Mouse (Mus musculus): Measurements from ENCODE around the gene Slc6a21. TPM values are rescaled to one million over a fixed set of nuclear protein-coding genes. Genes with fewer than 3 reads are reported as not detected.
"Not testable (repeated sequence)": the region's sequence is repeated elsewhere in the genome, so short reads cannot be mapped to it uniquely, and the experiment has no call there.

Slc6a21 gene
- total and polyA plus RNA-seq, 2 experiments from 2014 or later: not detected

DNA sequence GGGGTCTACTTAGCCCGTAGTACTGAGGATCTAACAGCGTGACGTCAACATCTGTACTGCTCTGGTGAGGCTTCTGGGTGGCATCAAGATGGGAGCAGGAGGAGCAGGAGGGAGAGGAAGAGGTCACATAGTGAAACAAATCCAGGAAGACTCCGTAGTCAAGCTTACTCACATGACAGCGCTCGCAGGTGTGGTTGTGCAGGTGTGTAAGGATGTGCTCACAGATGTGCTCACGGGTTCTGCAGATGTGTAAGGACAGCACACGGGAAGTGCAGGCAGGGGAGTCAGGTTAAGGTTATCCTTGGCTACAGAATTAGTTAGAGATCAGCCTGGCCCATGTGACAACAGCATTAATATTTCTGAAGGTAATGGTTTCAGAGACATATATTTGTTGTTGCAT lies 23.5 kb upstream of the Slc6a21 start:
- H3K4me2 ChIP-seq (ENCODE audit: low read depth, low read length): no peak overlapping the region

DNA sequence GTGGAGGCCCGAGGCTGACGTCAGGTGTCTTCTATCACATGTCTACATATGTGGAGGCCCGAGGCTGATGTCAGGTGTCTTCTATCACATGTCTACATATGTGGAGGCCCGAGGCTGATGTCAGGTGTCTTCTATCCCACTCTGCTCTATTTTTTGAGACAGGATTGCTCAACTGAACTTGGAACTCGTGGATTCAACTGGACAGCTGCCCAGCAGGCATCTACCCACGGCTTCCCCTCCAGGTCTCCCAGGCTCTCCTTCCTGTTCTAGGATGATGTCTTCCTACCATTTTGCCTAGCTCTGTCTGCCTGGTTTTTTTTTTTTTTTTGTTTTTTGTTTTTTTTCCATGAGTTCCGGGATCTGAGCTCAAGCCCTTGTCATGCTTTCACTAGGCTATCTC lies 21.5 kb upstream of the Slc6a21 start:
- H3K27ac ChIP-seq; H3K9me3 ChIP-seq (ENCODE audit: low read length); H3K27me3 ChIP-seq (ENCODE audit: insufficient read depth, low read length); DNase-seq (ENCODE audit: low spot score); H3K9ac ChIP-seq (replicated peaks; ENCODE audit: low read length); H3K4me1 ChIP-seq (ENCODE audit: insufficient read depth, low read length); H3K36me3 ChIP-seq (ENCODE audit: insufficient read depth, low read length); ATAC-seq; H3K4me2 ChIP-seq (ENCODE audit: low read depth, low read length); H3K4me3 ChIP-seq (ENCODE audit: low read length): not testable (repeated sequence)
- 75% methylated on average over 5 of the region's 7 CpGs for WGBS

More for the DNA sequence above, 23.5 kb upstream of the Slc6a21 start:
- Histone ChIP-seq H3K9me3 (ENCODE audit: low read length) (no peaks in the 10 kb centered on the region), H3K4me1 (ENCODE audit: insufficient read depth, low read length) (no peaks in the 10 kb centered on the region), H3K9ac (replicated peaks; ENCODE audit: low read length) (no peak overlapping the region), H3K4me3 (ENCODE audit: low read length) (no peak overlapping the region), H3K27ac (no peak overlapping the region), H3K27me3 (ENCODE audit: insufficient read depth, low read length) (no peaks in the 10 kb centered on the region), H3K36me3 (ENCODE audit: insufficient read depth, low read length) (no peaks in the 10 kb centered on the region)
- no peak for TF ChIP-seq CTCF (IDR thresholded peaks at IDR 0.05; ENCODE audit: low read depth)
- DNase-seq (ENCODE audit: low spot score) (no peak), ATAC-seq (no peak)
- 89% methylated on average over 8 of the region's 8 CpGs for WGBS

DNA sequence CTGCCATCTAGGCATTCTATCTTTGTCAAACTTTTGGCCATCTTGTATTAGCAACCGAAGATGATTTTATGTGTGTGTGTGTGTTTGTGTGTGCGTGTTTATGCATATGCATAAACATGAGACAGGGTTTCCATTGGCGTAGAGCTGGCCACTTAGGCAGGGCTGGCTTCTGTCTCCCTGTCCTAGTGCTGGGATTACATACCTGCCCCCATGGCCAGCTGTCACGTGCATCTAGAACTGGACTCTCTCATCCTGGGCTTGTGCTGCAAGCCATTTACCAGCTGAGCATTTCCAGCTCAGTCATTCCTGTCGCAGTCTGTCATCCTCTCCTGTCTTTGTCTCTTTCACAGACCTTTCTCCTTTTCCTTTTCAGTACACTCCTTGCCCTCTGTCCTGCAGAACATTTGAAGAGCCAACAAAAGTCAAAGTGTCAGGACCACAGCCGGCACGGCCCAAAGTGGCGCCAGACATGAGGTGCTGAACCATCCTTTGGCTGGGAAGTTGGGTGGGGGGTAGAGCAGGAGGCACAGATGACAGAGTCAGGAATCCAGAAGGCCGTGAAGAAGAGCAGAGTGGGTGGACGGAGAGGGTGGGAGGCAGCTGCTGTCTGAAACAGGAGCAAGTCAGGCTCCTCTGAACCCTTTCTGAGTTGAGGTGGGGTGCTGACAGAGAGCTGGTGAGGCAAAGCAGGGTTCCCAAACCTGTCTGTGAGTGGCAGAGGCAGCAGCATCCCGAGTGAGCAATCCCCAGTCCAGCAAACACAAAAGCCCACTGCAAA lies 20.1 kb upstream of the Slc6a21 start:
- Histone ChIP-seq H3K4me3 (ENCODE audit: low read length) (no peak overlapping the region), H3K4me2 (ENCODE audit: low read depth, low read length) (no peak overlapping the region), H3K27ac (no peak overlapping the region), H3K36me3 (ENCODE audit: insufficient read depth, low read length) (no peaks in the 10 kb centered on the region), H3K27me3 (ENCODE audit: insufficient read depth, low read length) (no peaks in the 10 kb centered on the region), H3K9me3 (ENCODE audit: low read length) (no peaks in the 10 kb centered on the region), H3K4me1 (ENCODE audit: insufficient read depth, low read length) (no peaks in the 10 kb centered on the region), H3K9ac (replicated peaks; ENCODE audit: low read length) (no peak overlapping the region)
- TF ChIP-seq CTCF (IDR thresholded peaks at IDR 0.05; ENCODE audit: low read depth): no peak
- no peak for DNase-seq (ENCODE audit: low spot score)
- ATAC-seq: no peak; the same call in 1 of the 2 replicates
- 55% methylated on average over 11 of the region's 11 CpGs for WGBS

DNA sequence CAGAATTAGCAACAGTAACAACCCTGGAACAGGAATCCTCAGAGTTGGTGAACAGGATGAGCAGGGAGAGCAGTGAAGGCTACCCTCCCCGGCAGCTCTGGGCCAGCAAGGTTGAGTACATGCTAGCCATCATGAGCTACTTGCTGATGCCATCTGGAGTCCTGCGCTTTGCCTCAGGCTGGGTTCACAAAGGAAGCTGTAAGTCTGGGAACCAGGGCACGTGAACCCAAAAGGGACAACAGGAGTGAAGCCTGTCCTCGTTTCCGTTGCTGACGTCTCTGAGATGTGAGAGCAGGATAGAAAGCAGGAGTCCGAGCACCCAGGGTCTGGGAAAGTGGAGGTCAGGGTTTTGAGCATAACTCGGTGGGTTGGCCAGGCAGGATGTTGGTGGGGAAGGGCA lies 18.0 kb upstream of the Slc6a21 start:
- no peak for ATAC-seq
- WGBS: 85% methylated on average over 8 of the region's 8 CpGs
- DNase-seq (ENCODE audit: low spot score): no peak
- H3K4me1 ChIP-seq (ENCODE audit: insufficient read depth, low read length): no peaks in the 10 kb centered on the region
- no peaks in the 10 kb centered on the region for H3K9me3 ChIP-seq (ENCODE audit: low read length)
- no peak for TF ChIP-seq CTCF (IDR thresholded peaks at IDR 0.05; ENCODE audit: low read depth)
- no peak overlapping the region for H3K27ac ChIP-seq
- no peak overlapping the region for H3K9ac ChIP-seq (replicated peaks; ENCODE audit: low read length)
- no peaks in the 10 kb centered on the region for H3K27me3 ChIP-seq (ENCODE audit: insufficient read depth, low read length)
- no peak overlapping the region for H3K4me2 ChIP-seq (ENCODE audit: low read depth, low read length)
- no peak overlapping the region for H3K4me3 ChIP-seq (ENCODE audit: low read length)
- H3K36me3 ChIP-seq (ENCODE audit: insufficient read depth, low read length): no peaks in the 10 kb centered on the region

DNA sequence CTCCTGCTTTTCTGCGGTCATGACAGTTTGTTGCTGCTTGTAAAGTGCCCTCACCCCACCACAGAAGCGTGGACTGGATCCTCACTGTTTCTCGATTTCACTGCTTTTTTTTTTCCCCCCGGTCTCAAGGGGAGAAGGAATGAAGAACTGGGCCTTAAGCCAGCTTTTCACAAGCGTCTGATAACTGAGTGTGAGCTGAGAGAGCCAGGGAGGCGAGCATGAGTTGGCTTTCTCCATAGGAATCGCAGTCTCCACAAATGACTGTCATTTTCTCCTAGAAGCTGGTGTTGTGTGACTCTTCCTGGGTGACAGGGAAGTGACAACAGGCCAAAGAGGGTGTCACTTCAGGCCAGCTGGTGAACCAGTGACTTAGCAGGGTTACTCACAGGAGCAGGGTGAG lies 15.0 kb upstream of the Slc6a21 start:
- Histone ChIP-seq H3K27me3 (ENCODE audit: insufficient read depth, low read length) (no peaks in the 10 kb centered on the region), H3K9me3 (ENCODE audit: low read length) (no peaks in the 10 kb centered on the region), H3K4me3 (ENCODE audit: low read length) (no peak overlapping the region), H3K4me2 (ENCODE audit: low read depth, low read length) (no peak overlapping the region), H3K9ac (replicated peaks; ENCODE audit: low read length) (no peak overlapping the region), H3K36me3 (ENCODE audit: insufficient read depth, low read length) (no peaks in the 10 kb centered on the region), H3K4me1 (ENCODE audit: insufficient read depth, low read length) (no peaks in the 10 kb centered on the region), H3K27ac (no peak overlapping the region)
- TF ChIP-seq CTCF (IDR thresholded peaks at IDR 0.05; ENCODE audit: low read depth): no peak
- no peak for ATAC-seq
- DNase-seq (ENCODE audit: low spot score): peak; percentile 13
- WGBS: 32% methylated on average over 7 of the region's 7 CpGs

DNA sequence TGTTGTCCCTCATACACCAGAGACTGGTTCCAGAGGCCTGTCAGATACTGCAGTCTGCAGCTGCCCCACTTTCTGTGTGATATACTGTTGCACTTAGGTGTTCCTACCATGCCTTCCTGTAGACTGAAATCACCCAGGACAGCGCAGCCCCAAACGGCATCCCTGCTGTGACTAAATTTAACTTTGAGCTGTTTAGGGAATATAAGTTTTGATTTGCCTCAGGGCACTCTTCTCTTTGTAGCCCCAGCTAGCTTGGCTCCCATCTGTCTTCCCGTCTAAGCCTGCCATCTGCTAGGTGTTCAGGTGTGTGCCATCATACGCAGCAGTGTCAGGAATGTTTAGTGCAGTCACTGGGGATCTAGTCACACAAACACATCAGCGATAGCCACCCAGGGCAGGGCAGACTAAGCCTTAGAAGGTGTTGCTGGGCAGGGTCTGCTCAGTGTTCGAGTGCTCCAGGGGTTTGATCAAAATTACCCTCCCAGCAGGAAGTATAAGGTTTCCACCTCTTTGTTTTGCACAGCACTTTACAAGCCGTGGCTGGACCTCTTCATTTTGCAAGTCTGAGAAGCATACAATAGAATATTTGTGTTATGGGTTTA lies 14.2 kb upstream of the Slc6a21 start:
- no peak overlapping the region for H3K9ac ChIP-seq (replicated peaks; ENCODE audit: low read length)
- H3K4me3 ChIP-seq (ENCODE audit: low read length): no peak overlapping the region
- no peak overlapping the region for H3K4me2 ChIP-seq (ENCODE audit: low read depth, low read length)
- DNase-seq (ENCODE audit: low spot score): no peak
- no peaks in the 10 kb centered on the region for H3K9me3 ChIP-seq (ENCODE audit: low read length)
- no peaks in the 10 kb centered on the region for H3K27me3 ChIP-seq (ENCODE audit: insufficient read depth, low read length)
- no peak for TF ChIP-seq CTCF (IDR thresholded peaks at IDR 0.05; ENCODE audit: low read depth)
- no peaks in the 10 kb centered on the region for H3K4me1 ChIP-seq (ENCODE audit: insufficient read depth, low read length)
- WGBS: 62% methylated on average over 7 of the region's 7 CpGs
- no peak overlapping the region for H3K27ac ChIP-seq
- ATAC-seq: no peak
- no peaks in the 10 kb centered on the region for H3K36me3 ChIP-seq (ENCODE audit: insufficient read depth, low read length)

DNA sequence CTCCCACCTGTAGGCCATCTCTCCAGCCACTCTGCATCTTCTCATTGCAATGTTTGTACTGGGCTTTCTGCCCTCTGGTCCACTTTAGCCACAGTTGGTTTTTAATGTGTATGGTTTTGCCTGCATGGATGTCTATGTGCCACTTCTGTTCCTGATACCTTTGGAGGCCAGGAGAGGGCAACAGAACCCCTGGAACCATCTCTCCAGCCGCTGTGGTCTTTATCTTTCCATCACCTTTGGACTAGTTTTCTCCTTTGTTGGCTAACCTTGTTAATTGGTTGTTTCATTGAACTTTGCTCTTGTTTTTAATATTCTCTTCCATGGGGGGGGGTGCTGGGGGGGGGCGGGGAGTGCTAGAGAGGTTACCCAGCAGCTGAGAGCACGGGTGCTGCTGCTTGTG lies 13.0 kb upstream of the Slc6a21 start:
- WGBS: 83% methylated on average over 3 of the region's 3 CpGs
- no peak overlapping the region for H3K4me2 ChIP-seq (ENCODE audit: low read depth, low read length)
- H3K4me3 ChIP-seq (ENCODE audit: low read length): no peak overlapping the region
- ATAC-seq (no peak), DNase-seq (ENCODE audit: low spot score) (no peak)
- H3K27ac ChIP-seq: no peak overlapping the region
- H3K36me3 ChIP-seq (ENCODE audit: insufficient read depth, low read length): no peaks in the 10 kb centered on the region
- H3K4me1 ChIP-seq (ENCODE audit: insufficient read depth, low read length): no peaks in the 10 kb centered on the region
- TF ChIP-seq CTCF (IDR thresholded peaks at IDR 0.05; ENCODE audit: low read depth): no peak
- no peaks in the 10 kb centered on the region for H3K9me3 ChIP-seq (ENCODE audit: low read length)
- H3K9ac ChIP-seq (replicated peaks; ENCODE audit: low read length): no peak overlapping the region
- no peaks in the 10 kb centered on the region for H3K27me3 ChIP-seq (ENCODE audit: insufficient read depth, low read length)
